Mouse (Mus musculus): ENCODE results near the gene Tex101.
"Not testable (repeated sequence)": the region's sequence is repeated elsewhere in the genome, so short reads cannot be mapped to it uniquely, and the experiment has no call there.

Tex101 gene

DNA sequence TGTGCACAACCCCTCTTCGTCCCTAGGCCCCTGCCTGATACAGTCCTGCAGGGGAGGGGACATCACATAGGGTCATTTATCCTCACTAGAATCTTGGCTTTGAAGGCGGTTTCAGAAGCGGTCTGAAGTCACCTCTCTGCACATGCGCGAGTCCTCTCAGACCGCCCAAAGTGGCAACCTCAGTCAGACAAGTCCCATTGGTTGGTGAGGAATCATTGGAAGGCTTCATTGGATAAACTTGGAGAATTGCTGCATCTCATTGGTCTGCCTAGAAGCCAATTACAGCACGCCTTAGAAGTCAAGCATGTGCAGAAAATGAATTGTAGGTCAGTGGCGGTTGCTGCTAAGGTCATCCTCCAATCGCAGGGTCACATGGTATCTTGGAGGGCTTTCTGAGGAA is at the start of gene Tex101:
TSS of gene Tex101 (minus strand) at position 101 of the 400 bp plus-strand sequence.
- DNase-seq (ENCODE audit: low read depth, low spot score): no peak

- DNase-seq (ENCODE audit: low read depth, low spot score): no peak
These were observed 38.6 kb upstream of the Tex101 start for GRCm38 (mm10) chr7:24715039-24715438.

DNA sequence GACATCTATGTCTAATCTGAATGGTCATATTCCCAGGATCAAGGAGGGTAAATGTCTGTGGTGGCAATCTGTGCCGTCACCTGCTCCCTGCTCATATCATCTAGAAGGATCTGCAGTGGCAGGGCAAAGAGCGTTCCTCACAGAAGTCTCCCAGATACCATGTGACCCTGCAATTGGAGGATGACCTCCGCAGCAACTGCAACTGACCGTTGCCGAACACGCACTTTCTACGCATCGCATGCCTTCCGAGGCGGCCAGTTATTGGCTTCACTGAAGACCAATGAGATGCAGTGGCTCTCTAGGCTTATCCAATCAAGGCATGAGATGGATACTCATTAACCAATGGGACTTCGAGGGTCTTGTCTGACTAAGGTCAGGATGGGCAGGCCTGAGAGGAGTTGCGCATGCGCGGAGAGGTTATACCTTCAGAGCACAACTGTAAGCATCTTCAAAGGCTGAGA is 32.4 kb upstream of the Tex101 start, which contains the start of gene BC049730:
TSS of gene BC049730 (plus strand) at position 411 of the 461 bp plus-strand sequence.
- DNase-seq (ENCODE audit: low read depth, low spot score): no peak

DNA sequence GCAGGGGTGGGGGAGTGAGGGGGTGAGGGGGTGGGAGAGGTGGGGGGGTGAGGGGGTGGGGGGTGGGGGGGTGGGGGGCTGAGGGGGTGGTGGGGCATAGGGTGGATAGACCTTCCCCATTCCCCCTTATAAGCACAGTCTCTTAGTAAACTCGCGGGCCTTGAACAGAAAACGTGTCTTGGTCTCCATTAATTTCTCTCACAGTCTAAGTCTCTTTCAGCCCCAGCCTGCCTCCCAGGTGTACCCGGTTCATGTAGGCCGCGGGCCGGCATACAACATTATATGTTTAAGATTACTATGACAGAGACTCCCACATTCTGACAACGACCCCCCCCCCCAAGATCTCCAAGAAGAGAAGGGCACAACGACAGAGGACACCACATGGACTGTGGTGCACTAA is 26.4 kb upstream of the Tex101 start:
- not testable (repeated sequence) for DNase-seq (ENCODE audit: low read depth, low spot score)

- DNase-seq (ENCODE audit: low read depth, low spot score): not testable (repeated sequence)
These were observed 21.4 kb upstream of the Tex101 start for GRCm38 (mm10) chr7:24697891-24698290.

GRCm38 (mm10) chr7:24692693-24693092 is 16.2 kb upstream of the Tex101 start:
- not testable (repeated sequence) for DNase-seq (ENCODE audit: low read depth, low spot score)

- not testable (repeated sequence) for DNase-seq (ENCODE audit: low read depth, low spot score)
These were observed 11.0 kb upstream of the Tex101 start for GRCm38 (mm10) chr7:24687519-24687918.

- peak; percentile 43 for DNase-seq (ENCODE audit: low read depth, low spot score)
These were observed 7.6 kb upstream of the Tex101 start for GRCm38 (mm10) chr7:24684121-24684520.

DNA sequence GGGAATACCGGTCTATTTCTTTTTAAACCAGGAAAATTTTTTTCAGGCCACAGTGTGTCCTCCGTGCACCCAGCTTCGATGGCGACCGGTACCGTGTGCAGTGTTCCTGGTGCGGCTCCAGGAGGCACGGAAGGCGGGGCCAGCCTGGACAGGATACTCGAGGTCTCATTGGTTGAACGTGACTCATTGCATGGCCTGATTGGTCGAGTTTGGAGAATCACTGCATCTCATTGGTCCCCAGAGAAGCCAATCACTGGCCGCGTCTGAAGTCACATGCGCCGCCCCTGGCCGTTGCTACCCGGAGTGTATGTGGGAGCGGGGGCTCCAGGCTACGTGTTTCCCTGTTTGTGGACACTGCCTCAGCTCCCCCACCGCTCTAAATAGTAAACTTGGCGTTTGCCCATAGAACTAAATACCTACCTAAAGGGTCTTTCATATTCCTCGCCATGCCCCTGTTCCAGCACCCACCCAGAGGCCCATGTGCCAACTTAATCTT is 4.5 kb downstream of the Tex101 start:
- DNase-seq (ENCODE audit: low read depth, low spot score): no peak

- DNase-seq (ENCODE audit: low read depth, low spot score): no peak
These were observed 11.5 kb downstream of the Tex101 start for GRCm38 (mm10) chr7:24664959-24665358.

DNA sequence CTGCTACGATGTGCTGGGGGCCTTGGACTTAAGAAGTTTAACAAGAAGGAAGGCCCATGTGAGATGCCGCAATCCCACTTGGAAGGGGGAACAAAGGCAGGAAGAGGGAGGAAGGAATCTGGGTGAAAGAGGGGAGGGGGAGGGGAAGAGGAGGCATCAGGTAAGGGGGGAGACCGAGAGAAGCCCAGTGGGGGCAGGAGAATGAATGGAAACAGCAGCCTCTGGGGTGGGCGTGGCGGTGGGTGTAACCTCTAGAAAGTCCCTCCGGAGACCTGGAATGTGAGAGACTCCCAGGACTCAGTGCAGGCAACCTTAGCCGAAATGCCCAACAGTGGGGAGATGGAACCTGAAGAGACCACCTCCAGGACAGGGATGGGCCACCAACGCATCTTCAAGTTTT is 12.2 kb downstream of the Tex101 start:
- DNase-seq (ENCODE audit: low read depth, low spot score): no peak

DNA sequence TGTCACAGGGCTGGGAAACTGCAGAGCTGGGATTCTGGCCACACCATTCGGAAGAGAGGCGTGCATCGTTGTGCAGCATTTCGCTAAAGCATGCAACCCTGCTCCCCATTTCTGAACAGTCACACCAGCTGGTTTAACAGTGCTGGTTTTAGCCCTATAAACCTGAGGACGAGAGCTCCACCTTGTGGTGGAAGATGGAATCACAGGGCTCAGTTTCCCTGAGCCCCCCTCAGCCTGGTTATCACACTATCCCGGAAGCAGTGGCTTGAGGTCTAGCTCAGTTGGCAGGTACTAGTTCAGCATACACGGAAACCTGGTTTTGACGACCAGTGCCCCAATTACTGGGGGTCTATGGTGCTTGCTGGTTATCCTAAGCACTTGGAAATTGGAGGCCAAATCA is 13.9 kb downstream of the Tex101 start:
- peak; percentile 90 for DNase-seq (ENCODE audit: low read depth, low spot score)

- peak; percentile 64 for DNase-seq (ENCODE audit: low read depth, low spot score)
These were observed 15.2 kb downstream of the Tex101 start for GRCm38 (mm10) chr7:24661118-24661904.

DNA sequence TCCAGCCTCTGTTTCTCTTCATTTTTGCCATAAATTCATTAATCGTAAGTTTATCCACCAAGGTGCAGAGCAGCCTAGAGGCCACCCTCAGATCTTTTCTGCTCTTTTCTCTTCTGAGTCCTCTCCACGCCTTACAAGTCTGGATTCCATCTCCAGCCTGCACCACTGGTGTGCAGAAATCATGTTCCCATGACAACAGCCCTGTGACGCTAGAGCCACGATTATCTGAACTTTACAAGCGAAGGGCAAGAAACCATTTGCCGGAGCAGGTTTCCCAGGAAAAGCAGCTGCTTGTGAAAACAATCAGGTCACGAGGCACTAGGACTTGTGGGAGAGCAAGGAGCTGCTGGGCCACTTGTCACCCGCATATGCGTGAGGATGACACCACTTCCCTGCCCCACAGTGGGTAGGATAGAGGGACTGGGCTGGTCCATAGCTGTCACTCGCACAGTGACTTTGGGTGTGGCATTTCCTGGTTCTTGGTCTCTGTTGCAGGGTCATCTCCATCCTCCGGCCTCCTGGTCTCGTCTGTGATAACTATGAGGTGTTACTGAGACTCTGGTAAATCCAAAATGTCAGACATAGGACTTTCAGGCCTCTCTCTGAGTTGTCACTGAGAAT is 16.6 kb downstream of the Tex101 start:
- DNase-seq (ENCODE audit: low read depth, low spot score): no peak

DNA sequence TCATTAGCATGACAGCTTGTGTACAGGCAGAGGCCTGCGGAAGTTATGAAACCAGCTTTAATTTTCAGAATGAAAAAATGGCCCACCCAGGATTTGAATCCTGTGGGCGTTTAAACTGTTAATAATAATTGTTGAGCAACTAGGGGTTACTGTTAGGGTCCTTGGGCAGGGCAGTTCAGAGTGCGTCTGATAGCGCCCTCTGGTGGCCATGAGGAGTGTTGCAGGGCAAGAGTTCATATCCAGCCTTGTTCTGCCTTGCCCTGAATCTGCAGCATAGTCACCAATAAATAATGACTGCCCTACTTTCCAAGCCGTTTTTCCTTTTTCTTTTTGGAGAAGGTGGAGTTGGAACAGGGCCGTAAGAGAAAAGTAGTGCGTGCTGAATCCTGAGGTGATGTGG is 22.8 kb downstream of the Tex101 start:
- DNase-seq (ENCODE audit: low read depth, low spot score): peak; percentile 86

DNA sequence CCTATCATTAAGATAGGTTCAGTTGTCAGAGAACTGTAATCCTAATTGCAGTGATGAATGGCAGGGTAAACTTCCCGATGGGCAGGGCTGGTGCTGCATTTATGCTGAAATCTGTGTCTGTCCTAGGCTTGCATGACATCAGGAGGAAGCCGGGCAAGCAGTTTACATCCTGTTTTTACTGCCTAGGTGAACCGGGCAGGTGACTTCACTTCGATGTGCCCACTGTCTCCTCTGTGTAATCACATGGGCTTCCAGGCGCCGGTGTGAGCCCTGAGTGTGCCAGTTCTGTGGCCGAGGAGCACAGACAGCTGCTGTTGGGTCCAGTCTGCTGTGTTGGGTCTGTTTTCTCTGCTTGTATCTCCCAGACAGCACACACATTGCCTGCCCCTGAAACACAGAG is 30.0 kb downstream of the Tex101 start:
- DNase-seq (ENCODE audit: low read depth, low spot score): peak; percentile 45

DNA sequence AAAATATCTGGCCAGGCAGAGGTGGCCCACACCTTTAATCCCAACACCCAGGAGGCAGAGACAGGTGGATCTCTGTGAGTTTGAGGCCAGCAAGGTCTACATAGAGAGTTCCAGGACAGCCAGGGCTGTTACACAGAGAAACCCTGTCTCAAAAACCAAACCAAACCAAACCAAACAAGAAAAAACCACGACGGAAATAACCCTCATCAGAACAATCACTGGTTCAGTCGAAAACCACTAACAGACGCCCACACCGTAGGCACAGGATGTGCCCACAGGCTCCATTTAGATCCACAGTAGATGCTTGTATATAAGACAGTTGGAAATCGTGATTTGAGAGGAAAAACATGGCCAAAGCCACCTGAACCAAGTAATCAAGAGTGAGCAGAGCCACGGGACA is 31.5 kb downstream of the Tex101 start:
- DNase-seq (ENCODE audit: low read depth, low spot score): peak; percentile 76

- peak; percentile 43 for DNase-seq (ENCODE audit: low read depth, low spot score)
These were observed 32.0 kb downstream of the Tex101 start for GRCm38 (mm10) chr7:24644492-24644891.

GRCm38 (mm10) chr7:24642491-24642890 is 34.0 kb downstream of the Tex101 start:
- DNase-seq (ENCODE audit: low read depth, low spot score): peak; percentile 85

GRCm38 (mm10) chr7:24640450-24640849 is 36.0 kb downstream of the Tex101 start:
- no peak for DNase-seq (ENCODE audit: low read depth, low spot score)

GRCm38 (mm10) chr7:24638026-24638856 is 38.2 kb downstream of the Tex101 start:
- DNase-seq (ENCODE audit: low read depth, low spot score): peak; percentile 71

GRCm38 (mm10) chr7:24637046-24637445 is 39.4 kb downstream of the Tex101 start:
- no peak for DNase-seq (ENCODE audit: low read depth, low spot score)

All from CD4-positive, CD25-positive, alpha-beta regulatory T cell, adult 2 months (primary cell).